Mouse (Mus musculus): ENCODE results near the gene Acp7. TPM values are rescaled to one million over a fixed set of nuclear protein-coding genes. Genes with fewer than 3 reads are reported as not detected.

Acp7 gene
- polyA plus RNA-seq, 2 experiments from 2014 or later, result not detected

- no peak for ATAC-seq
Measured at GRCm38 (mm10) chr7:28601029-28601428, 30.1 kb downstream of the Acp7 start.

GRCm38 (mm10) chr7:28598951-28599350 lies 32.2 kb downstream of the Acp7 start:
- no peak for ATAC-seq

- peak; percentile 98 for ATAC-seq
Measured at GRCm38 (mm10) chr7:28597642-28598446, 33.3 kb downstream of the Acp7 start, which contains the start of the genes Samd4b and Pak4. TSS of gene Samd4b (minus strand) at chr7:28598144. TSS of gene Pak4 (minus strand) at chr7:28598185.

- no peak for ATAC-seq
Measured at GRCm38 (mm10) chr7:28597277-28597570, 33.9 kb downstream of the Acp7 start.

GRCm38 (mm10) chr7:28596436-28597276 lies 34.5 kb downstream of the Acp7 start:
- no peak for ATAC-seq

GRCm38 (mm10) chr7:28595751-28596435 lies 35.2 kb downstream of the Acp7 start:
- ATAC-seq, result no peak

GRCm38 (mm10) chr7:28593206-28594111 lies 37.7 kb downstream of the Acp7 start:
- no peak for ATAC-seq

- ATAC-seq, result no peak
Measured at GRCm38 (mm10) chr7:28591862-28592261, 39.3 kb downstream of the Acp7 start.

- no peak for ATAC-seq
Measured at GRCm38 (mm10) chr7:28587644-28588043, 43.5 kb downstream of the Acp7 start.

GRCm38 (mm10) chr7:28586663-28587411 lies 44.3 kb downstream of the Acp7 start:
- no peak for ATAC-seq

- ATAC-seq, result no peak
Measured at GRCm38 (mm10) chr7:28585001-28585400, 46.1 kb downstream of the Acp7 start.

GRCm38 (mm10) chr7:28584468-28584867 lies 46.7 kb downstream of the Acp7 start:
- ATAC-seq, result no peak

GRCm38 (mm10) chr7:28583570-28584344 lies 47.4 kb downstream of the Acp7 start:
- no peak for ATAC-seq

- ATAC-seq, result no peak
Measured at GRCm38 (mm10) chr7:28582841-28583240, 48.3 kb downstream of the Acp7 start.

- ATAC-seq, result no peak
Measured at GRCm38 (mm10) chr7:28581721-28582120, 49.4 kb downstream of the Acp7 start.

GRCm38 (mm10) chr7:28579826-28580225 lies 51.3 kb downstream of the Acp7 start:
- no peak for ATAC-seq

GRCm38 (mm10) chr7:28578543-28579053 lies 52.5 kb downstream of the Acp7 start:
- no peak for ATAC-seq

- no peak for ATAC-seq
Measured at GRCm38 (mm10) chr7:28577826-28578542, 53.1 kb downstream of the Acp7 start.

GRCm38 (mm10) chr7:28576271-28576914 lies 54.7 kb downstream of the Acp7 start:
- ATAC-seq, result no peak

Data from CD4-positive, CD25-positive, alpha-beta regulatory T cell, adult 4 months (primary cell).